Mouse (Mus musculus) bone marrow, adult 2 months (tissue): ENCODE data around the gene Bpifb3. TPM values are rescaled to one million over a fixed set of nuclear protein-coding genes. Genes with fewer than 3 reads are reported as not detected.

Source experiments
- H3K27ac ChIP-seq: fragments of 200-500 bp; 2 replicates; pipeline ENCODE4 v1.5.1; 2012; ENCODE audit warnings: low read depth, mild to moderate bottlenecking, control low read depth, inconsistent platforms, low read length; ENCODE audit not compliant: control insufficient read depth, poor library complexity, insufficient read depth
- H3K4me1 ChIP-seq: fragments of 200-500 bp; 2 replicates; pipeline ENCODE4 v1.6.1; 2011; ENCODE audit warnings: low read length; ENCODE audit not compliant: control insufficient read depth, insufficient read depth
- H3K4me3 ChIP-seq: fragments of 200-500 bp; replicated peaks from 2 replicates; pipeline ENCODE3; 2011; ENCODE audit warnings: mild to moderate bottlenecking, low read depth, low read length, control low read depth; ENCODE audit not compliant: control insufficient read depth
- CTCF ChIP-seq: fragments of 200-500 bp; IDR thresholded peaks from 2 replicates; pipeline ENCODE4 v1.5.1; 2011; ENCODE audit warnings: low read length, control low read depth; ENCODE audit not compliant: control insufficient read depth, insufficient read depth
- POLR2A ChIP-seq: fragments of 200-500 bp; IDR thresholded peaks from 2 replicates; pipeline ENCODE4 v1.6.1; 2011; ENCODE audit warnings: low read depth, mild to moderate bottlenecking, control low read depth, low read length, borderline replicate concordance; ENCODE audit not compliant: control insufficient read depth
- WGBS: fragments of 180-500 bp; shearing (Covaris S2); methylation state at CpG from one replicate; pipeline ENCODE4 v1.1.7; 2018; 5-methylcytosine and 5-hydroxymethylcytosine counted together
- polyA plus RNA-seq: library from polyadenylated mRNA; stranded (reverse); fragments of >200 nt; gene quantifications from 2 replicates; pipeline ENCODE4 v1.2.4, GENCODE M21; 2011; ENCODE audit warnings: low replicate concordance; ENCODE audit not compliant: missing spikeins, insufficient read depth, insufficient read length

Bpifb3 gene
- polyA plus RNA-seq, 1 experiment, result not detected

DNA sequence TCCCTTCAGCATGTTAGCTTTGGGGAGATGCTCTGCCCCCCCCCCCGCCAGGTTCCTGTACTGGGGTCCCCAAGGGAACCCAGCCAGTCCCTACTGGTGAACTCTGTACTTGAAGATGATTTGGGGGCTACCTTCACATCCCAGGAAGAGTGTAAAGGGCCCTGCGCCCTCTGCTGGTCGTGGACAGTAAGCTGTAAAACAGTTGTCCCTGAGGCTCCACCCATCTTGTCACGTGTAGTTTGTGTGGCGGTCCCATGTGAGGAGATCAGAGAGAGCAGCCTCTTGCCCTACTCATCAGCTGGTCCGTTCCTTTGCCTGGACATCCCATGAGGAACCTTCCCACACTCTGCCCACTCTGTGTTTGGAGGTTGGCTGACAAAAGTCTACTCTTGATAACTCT lies 35.8 kb downstream of the Bpifb3 start:
- WGBS, result 6% methylated on average over 6 of the region's 6 CpGs
- Histone ChIP-seq H3K4me3 (no peak overlapping the region), H3K27ac (no peak overlapping the region), H3K4me1 (0 out of 2 replicates have a peak, but pooled peaks cover 1% of the 10 kb centered on the region)
- no peak for TF ChIP-seq POLR2A
- TF ChIP-seq CTCF, result peak; percentile 72

GRCm38 (mm10) chr2:153962821-153963331 lies 44.8 kb downstream of the Bpifb3 start:
- H3K27ac ChIP-seq, result no peak overlapping the region
- H3K4me1 ChIP-seq, result no peaks in the 10 kb centered on the region; the same call in 1 of the 2 replicates
- 66% methylated on average over 4 of the region's 4 CpGs for WGBS
- TF ChIP-seq POLR2A, result no peak
- no peak for TF ChIP-seq CTCF
- no peak overlapping the region for H3K4me3 ChIP-seq

- 85% methylated on average over 1 of the region's 1 CpGs for WGBS
- no peak overlapping the region for H3K4me3 ChIP-seq
Observed at GRCm38 (mm10) chr2:153963334-153963733, 45.3 kb downstream of the Bpifb3 start.

DNA sequence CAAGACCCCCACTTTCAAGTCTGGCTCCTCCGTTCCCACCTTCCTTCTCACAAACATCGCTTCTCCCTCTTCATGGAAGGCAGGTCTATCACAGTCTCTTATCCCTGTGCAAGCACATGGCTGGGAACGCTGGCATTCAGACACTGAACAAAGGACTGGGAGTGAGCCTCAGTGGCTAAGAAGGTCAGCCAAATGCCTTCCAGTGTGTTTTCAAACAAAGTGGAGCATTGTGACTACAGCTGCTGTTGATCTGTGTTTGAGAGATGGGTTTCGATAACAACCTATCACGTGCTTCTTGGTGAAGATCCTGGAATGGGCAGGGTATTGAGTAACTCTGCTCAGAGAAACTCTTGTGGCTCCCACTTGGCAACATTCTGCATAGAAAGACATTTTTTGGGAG lies 52.2 kb downstream of the Bpifb3 start:
- no peaks in the 10 kb centered on the region for H3K4me1 ChIP-seq
- no peak overlapping the region for H3K4me3 ChIP-seq
- no peak overlapping the region for H3K27ac ChIP-seq
- TF ChIP-seq POLR2A (no peak), CTCF (no peak)
- WGBS, result 82% methylated on average over 5 of the region's 5 CpGs

More at GRCm38 (mm10) chr2:153963334-153963733, 45.3 kb downstream of the Bpifb3 start:
- no peak overlapping the region for H3K27ac ChIP-seq
- H3K4me1 ChIP-seq, result no peaks in the 10 kb centered on the region; the same call in 1 of the 2 replicates
- TF ChIP-seq CTCF (no peak), POLR2A (no peak)

GRCm38 (mm10) chr2:153974582-153974981 lies 56.6 kb downstream of the Bpifb3 start, which contains the start of gene Bpifa6:
TSS of gene Bpifa6 (plus strand) at chr2:153974945.
- TF ChIP-seq POLR2A (no peak), CTCF (no peak)
- 62% methylated on average over 5 of the region's 5 CpGs for WGBS
- Histone ChIP-seq H3K4me1 (no peaks in the 10 kb centered on the region), H3K27ac (no peak within 1 kb of the TSS), H3K4me3 (no peak within 1 kb of the TSS)

Other genes starting within 250 kb of the Bpifb3 start
- gene Dnmt3c, start 221.6 kb upstream of the Bpifb3 start, polyA plus RNA-seq, result not detected in 2 replicates
- gene Mapre1, start 177.0 kb upstream of the Bpifb3 start, polyA plus RNA-seq, result 28.0 and 32.4 TPM in 2 replicates
- gene Efcab8, start 138.3 kb upstream of the Bpifb3 start, polyA plus RNA-seq, result 1.4 TPM in 1 of 2 replicates, not detected in the other
- not detected in 2 replicates for gene Sun5, start 47.1 kb upstream of the Bpifb3 start, polyA plus RNA-seq
- gene Bpifb2, start 43.2 kb upstream of the Bpifb3 start, polyA plus RNA-seq, result not detected in 2 replicates
- not detected in 2 replicates for gene Bpifb6, start 17.8 kb upstream of the Bpifb3 start, polyA plus RNA-seq
- not detected in 2 replicates for gene Bpifb4, start 20.0 kb downstream of the Bpifb3 start, polyA plus RNA-seq
- not detected in 2 replicates for gene Bpifa6, start 56.7 kb downstream of the Bpifb3 start, polyA plus RNA-seq
- gene Bpifa2, start 90.0 kb downstream of the Bpifb3 start, polyA plus RNA-seq, result not detected in 2 replicates
- gene Bpifa3, start 212.1 kb downstream of the Bpifb3 start, polyA plus RNA-seq, result not detected in 2 replicates
- gene Bpifa1, start 224.7 kb downstream of the Bpifb3 start, polyA plus RNA-seq, result not detected in 2 replicates
- gene Bpifa5, start 244.4 kb downstream of the Bpifb3 start, polyA plus RNA-seq, result not detected in 2 replicates